Mouse (Mus musculus): ENCODE data around the gene Rsph3a. TPM values are rescaled to one million over a fixed set of nuclear protein-coding genes. Genes with fewer than 3 reads are reported as not detected.

The Rsph3a gene
- polyA plus RNA-seq, 1 experiment from 2014 or later: 73.8 TPM

DNA sequence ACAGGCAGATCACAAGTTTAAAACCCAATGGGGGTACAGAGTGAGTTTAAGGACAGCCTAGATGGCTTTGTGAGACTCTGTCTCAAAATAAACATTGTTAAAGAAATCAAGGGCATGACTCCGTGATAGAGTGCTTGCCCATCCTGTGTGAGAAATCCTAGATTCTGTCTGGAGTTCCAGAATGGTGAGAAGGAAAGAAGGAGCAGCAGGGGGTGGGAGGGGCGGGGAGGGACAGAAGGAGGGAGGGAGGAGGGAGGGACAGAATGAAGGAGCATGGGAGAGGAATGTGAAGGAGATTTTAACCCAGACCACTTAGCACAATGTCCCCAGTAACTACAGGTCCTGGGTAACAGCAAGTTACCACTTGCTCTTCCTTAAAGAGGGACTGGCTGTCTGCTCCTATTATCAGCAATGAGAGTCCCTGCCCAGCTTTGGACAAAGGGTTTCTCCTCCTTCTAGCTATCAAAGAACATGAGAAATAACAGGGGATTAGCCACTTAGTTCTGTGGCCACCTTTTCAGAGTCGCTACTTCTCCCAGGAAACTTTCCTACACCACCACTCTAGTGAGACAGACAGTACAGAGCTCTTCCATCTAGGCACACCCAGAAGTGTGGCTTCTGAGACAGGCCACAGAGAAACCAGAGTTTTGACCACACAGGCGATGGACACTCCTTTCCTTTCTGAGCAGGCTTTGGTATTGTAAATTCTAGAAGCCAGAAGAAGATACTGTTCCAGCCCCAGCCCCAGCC, 39.3 kb upstream of the Rsph3a start:
- no peak overlapping the region for H3K4me2 ChIP-seq (ENCODE audit: low read length)
- H3K27me3 ChIP-seq (replicated peaks; ENCODE audit: control insufficient read depth, insufficient read depth, low read length): no peaks in the 10 kb centered on the region
- H3K4me1 ChIP-seq (ENCODE audit: control insufficient read depth, insufficient read depth, low read length): peaks cover 4% of the 10 kb centered on the region; the same call in 1 of the 2 replicates
- H3K27ac ChIP-seq (ENCODE audit: low read depth, low read length): no peak overlapping the region
- H3K36me3 ChIP-seq (ENCODE audit: control insufficient read depth, insufficient read depth, low read length): no peaks in the 10 kb centered on the region
- no peak for ATAC-seq
- 38% methylated on average over 4 of the region's 4 CpGs for WGBS
- no peak overlapping the region for H3K9ac ChIP-seq (ENCODE audit: low read length)
- H3K9me3 ChIP-seq (replicated peaks; ENCODE audit: control insufficient read depth, low read length): no peaks in the 10 kb centered on the region
- H3K4me3 ChIP-seq (ENCODE audit: low read depth, low read length): no peak overlapping the region
- DNase-seq (ENCODE audit: low spot score): no peak

DNA sequence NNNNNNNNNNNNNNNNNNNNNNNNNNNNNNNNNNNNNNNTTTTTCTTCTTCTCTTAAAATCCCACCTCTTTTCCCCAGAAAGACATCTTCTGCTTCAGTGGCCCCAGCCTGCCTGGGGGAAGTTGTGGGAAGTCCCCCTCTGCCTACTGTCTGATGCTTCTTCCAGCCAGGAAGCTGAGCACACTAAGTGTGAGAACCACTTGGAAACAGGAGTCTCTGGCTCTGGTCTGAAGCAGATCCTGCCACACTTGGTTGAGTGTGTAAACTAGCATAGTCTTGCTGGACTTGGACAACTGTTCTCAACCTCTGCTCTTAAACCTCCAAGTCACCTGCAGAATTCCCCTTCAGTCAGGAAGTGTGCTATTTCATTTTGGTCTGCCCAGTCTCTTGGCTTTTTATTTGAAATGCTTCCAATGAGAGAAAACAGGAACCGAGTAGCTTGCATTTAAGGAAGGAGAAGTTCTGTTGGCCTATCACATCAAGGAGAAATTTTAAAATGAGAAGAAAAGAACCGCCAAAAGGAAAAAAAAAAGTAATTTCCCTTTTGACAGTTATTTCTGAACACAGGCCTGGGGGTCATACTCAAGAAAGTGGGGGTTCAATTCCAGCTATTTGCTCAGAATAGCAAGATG, 30.7 kb upstream of the Rsph3a start:
- H3K9me3 ChIP-seq (replicated peaks; ENCODE audit: control insufficient read depth, low read length): no peaks in the 10 kb centered on the region
- DNase-seq (ENCODE audit: low spot score) (no peak), ATAC-seq (no peak)
- H3K27ac ChIP-seq (ENCODE audit: low read depth, low read length): no peak overlapping the region
- no peak overlapping the region for H3K4me2 ChIP-seq (ENCODE audit: low read length)
- H3K4me3 ChIP-seq (ENCODE audit: low read depth, low read length): no peak overlapping the region
- H3K27me3 ChIP-seq (replicated peaks; ENCODE audit: control insufficient read depth, insufficient read depth, low read length): no peaks in the 10 kb centered on the region
- H3K36me3 ChIP-seq (ENCODE audit: control insufficient read depth, insufficient read depth, low read length): no peaks in the 10 kb centered on the region
- 78% methylated on average over 2 of the region's 2 CpGs for WGBS
- H3K4me1 ChIP-seq (ENCODE audit: control insufficient read depth, insufficient read depth, low read length): no peaks in the 10 kb centered on the region
- H3K9ac ChIP-seq (ENCODE audit: low read length): no peak overlapping the region

DNA sequence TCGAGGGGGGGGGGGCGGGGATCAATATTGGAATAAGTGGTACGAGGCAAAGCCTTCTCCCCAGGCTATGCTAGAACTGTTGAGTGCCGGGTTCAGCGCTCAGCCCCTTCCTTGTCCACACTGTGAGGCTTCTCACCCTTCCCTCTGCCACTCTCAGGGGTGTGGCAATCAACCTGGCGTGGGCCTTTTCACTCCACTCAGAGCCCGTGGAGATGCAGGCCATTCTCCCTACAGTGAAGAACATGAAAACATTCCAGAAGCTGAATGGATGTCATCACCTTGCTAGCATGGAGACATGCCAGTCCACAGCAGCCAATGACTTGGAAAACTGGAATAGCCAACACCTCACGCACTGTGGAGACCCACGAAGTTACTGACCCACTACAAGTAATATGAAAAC, 29.6 kb upstream of the Rsph3a start:
- ATAC-seq (no peak), DNase-seq (ENCODE audit: low spot score) (no peak)
- no peak overlapping the region for H3K9ac ChIP-seq (ENCODE audit: low read length)
- no peaks in the 10 kb centered on the region for H3K9me3 ChIP-seq (replicated peaks; ENCODE audit: control insufficient read depth, low read length)
- no peaks in the 10 kb centered on the region for H3K27me3 ChIP-seq (replicated peaks; ENCODE audit: control insufficient read depth, insufficient read depth, low read length)
- no peaks in the 10 kb centered on the region for H3K4me1 ChIP-seq (ENCODE audit: control insufficient read depth, insufficient read depth, low read length)
- no peak overlapping the region for H3K4me2 ChIP-seq (ENCODE audit: low read length)
- WGBS: 80% methylated on average over 9 of the region's 9 CpGs
- H3K27ac ChIP-seq (ENCODE audit: low read depth, low read length): no peak overlapping the region
- no peak overlapping the region for H3K4me3 ChIP-seq (ENCODE audit: low read depth, low read length)
- H3K36me3 ChIP-seq (ENCODE audit: control insufficient read depth, insufficient read depth, low read length): no peaks in the 10 kb centered on the region

DNA sequence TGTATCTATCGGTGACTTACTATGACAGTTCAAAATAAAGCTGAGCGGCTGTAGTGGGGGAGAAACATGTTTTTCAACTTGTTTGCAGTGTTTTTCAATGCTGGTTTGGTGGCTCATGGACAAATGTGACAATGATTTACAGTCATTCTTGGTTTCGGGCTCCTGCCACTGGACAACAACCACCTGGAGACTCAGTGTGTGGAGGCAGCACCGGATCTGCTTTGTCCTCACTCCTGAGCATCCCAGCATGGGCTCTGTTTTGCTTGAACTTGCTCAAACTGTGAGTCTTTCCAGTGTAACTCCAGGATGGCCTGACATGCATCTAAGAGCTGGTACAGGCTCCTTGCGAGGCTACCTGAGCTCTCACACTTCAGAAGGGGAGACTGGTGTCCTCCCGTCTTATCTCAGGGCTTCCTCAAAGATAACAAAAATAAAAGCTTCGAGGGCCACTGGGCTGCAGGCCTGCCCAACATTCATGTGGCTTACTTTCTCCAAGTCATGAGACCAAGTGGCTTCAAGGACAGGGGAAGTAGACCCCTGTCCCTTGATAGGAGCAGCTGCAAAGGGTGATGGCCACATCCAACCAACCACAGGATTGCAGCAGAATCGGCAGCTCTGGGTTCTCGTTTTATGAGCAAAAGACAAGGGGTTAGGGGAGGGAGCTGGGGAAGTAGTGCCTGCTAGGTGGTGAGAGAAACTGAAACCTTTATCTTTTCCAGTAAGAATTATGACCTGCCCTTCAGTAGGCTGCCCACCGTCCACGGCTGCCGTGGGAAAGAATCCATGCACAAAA, 28.4 kb upstream of the Rsph3a start:
- Histone ChIP-seq H3K4me1 (ENCODE audit: control insufficient read depth, insufficient read depth, low read length) (no peaks in the 10 kb centered on the region), H3K9me3 (replicated peaks; ENCODE audit: control insufficient read depth, low read length) (no peaks in the 10 kb centered on the region), H3K27me3 (replicated peaks; ENCODE audit: control insufficient read depth, insufficient read depth, low read length) (no peaks in the 10 kb centered on the region), H3K4me2 (ENCODE audit: low read length) (no peak overlapping the region), H3K27ac (ENCODE audit: low read depth, low read length) (no peak overlapping the region), H3K36me3 (ENCODE audit: control insufficient read depth, insufficient read depth, low read length) (no peaks in the 10 kb centered on the region), H3K9ac (ENCODE audit: low read length) (no peak overlapping the region), H3K4me3 (ENCODE audit: low read depth, low read length) (no peak overlapping the region)
- WGBS: 82% methylated on average over 12 of the region's 12 CpGs
- ATAC-seq (no peak), DNase-seq (ENCODE audit: low spot score) (no peak)

DNA sequence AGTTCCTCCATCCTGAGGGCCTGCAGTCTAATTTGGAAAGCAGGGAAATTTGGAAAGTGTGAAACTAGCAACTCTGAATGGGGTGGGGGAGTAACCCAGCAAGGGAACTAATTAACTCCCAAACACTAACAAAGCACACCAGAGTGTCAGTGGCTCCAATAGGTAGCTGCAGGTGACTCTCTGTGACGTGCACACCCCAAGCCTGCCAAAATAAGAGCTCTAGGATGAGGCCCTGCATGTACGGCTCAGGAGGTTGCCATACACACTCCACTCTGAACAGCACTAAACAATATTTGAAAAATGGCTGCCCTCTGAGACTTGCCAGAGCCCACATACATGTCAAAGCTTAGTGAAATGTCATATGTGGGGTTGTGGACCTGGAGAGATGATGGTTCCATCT, 27.1 kb upstream of the Rsph3a start:
- H3K27me3 ChIP-seq (replicated peaks; ENCODE audit: control insufficient read depth, insufficient read depth, low read length): no peaks in the 10 kb centered on the region
- no peak overlapping the region for H3K4me3 ChIP-seq (ENCODE audit: low read depth, low read length)
- no peaks in the 10 kb centered on the region for H3K9me3 ChIP-seq (replicated peaks; ENCODE audit: control insufficient read depth, low read length)
- no peaks in the 10 kb centered on the region for H3K36me3 ChIP-seq (ENCODE audit: control insufficient read depth, insufficient read depth, low read length)
- DNase-seq (ENCODE audit: low spot score) (no peak), ATAC-seq (no peak)
- H3K4me1 ChIP-seq (ENCODE audit: control insufficient read depth, insufficient read depth, low read length): no peaks in the 10 kb centered on the region
- no peak overlapping the region for H3K4me2 ChIP-seq (ENCODE audit: low read length)
- no peak overlapping the region for H3K27ac ChIP-seq (ENCODE audit: low read depth, low read length)
- no peak overlapping the region for H3K9ac ChIP-seq (ENCODE audit: low read length)
- WGBS: 58% methylated on average over 2 of the region's 2 CpGs

DNA sequence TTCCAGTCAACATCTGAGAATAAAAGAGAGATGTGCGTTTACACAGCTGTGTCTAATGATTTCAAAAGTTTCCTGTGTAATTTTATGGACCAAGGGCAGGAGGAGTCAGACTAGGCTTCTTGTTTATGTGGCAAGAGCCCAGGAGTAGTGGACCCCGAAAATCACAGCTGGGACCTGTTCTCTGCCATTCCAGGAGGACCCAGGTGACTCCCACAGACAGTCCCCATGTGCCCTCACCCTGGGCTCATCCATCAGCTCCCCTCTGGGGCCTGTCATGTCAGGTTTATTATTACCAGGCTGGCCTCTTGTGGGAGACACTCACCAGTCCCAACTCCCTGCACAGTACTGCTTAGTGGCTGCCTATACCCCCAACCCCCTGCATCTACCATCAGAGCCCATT, 26.2 kb upstream of the Rsph3a start:
- WGBS: 80% methylated on average over 2 of the region's 2 CpGs
- Histone ChIP-seq H3K9ac (ENCODE audit: low read length) (no peak overlapping the region), H3K9me3 (replicated peaks; ENCODE audit: control insufficient read depth, low read length) (no peaks in the 10 kb centered on the region)

DNA sequence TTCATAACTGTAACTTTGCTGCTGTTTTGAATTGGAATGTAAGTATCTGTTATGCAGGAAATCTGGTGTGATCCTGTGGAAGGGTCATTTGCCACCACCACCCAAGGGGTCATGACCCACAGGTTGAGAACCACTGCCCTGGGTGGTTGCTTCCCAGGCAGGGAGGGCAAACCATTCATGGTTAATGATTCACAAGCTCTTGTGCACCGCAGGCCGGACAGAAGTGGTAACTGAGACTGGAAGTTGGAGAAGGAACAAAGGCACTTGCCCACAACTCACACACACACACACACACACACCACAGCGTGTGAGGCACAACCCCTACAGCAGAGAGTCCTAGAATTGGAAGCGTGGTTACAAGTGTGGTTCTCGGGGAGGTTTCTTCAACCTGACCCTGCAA, 22.9 kb upstream of the Rsph3a start:
- WGBS: 87% methylated on average over 5 of the region's 5 CpGs

More for the DNA sequence above, 26.2 kb upstream of the Rsph3a start:
- Histone ChIP-seq H3K4me1 (ENCODE audit: control insufficient read depth, insufficient read depth, low read length) (no peaks in the 10 kb centered on the region), H3K4me2 (ENCODE audit: low read length) (no peak overlapping the region), H3K36me3 (ENCODE audit: control insufficient read depth, insufficient read depth, low read length) (no peaks in the 10 kb centered on the region), H3K27ac (ENCODE audit: low read depth, low read length) (no peak overlapping the region), H3K27me3 (replicated peaks; ENCODE audit: control insufficient read depth, insufficient read depth, low read length) (no peaks in the 10 kb centered on the region), H3K4me3 (ENCODE audit: low read depth, low read length) (no peak overlapping the region)
- DNase-seq (ENCODE audit: low spot score): no peak
- no peak for ATAC-seq

DNA sequence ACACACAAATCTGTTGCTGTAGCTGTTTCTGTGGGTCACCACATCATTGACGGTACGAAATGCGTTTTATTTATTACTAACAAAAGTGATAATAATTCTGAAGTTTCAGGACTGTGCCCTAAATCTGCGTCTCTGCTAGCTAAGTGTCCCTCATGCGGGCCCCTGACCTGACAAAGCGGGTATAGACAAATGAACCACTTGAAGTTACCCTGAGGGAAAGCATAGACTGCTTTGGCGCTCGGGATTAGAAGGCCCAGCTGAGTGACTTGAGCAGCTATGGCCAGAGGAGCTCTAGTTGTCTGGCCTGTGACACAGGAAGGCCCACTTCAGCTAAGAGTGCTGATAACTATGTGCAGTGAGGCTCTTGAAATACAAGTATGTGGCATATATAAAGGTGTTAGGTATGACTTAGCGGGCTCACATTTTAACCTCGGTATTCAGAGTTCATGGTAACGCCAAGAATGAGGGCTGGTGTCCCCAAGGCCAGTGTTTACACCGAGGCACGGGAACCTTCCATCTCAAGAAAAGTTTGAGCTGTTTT, 21.2 kb upstream of the Rsph3a start:
- H3K4me3 ChIP-seq (ENCODE audit: low read depth, low read length): no peak overlapping the region
- no peaks in the 10 kb centered on the region for H3K4me1 ChIP-seq (ENCODE audit: control insufficient read depth, insufficient read depth, low read length)
- H3K9me3 ChIP-seq (replicated peaks; ENCODE audit: control insufficient read depth, low read length): no peaks in the 10 kb centered on the region
- H3K9ac ChIP-seq (ENCODE audit: low read length): no peak overlapping the region
- 89% methylated on average over 13 of the region's 13 CpGs for WGBS
- no peaks in the 10 kb centered on the region for H3K36me3 ChIP-seq (ENCODE audit: control insufficient read depth, insufficient read depth, low read length)
- no peak for DNase-seq (ENCODE audit: low spot score)
- no peak overlapping the region for H3K4me2 ChIP-seq (ENCODE audit: low read length)
- no peak for ATAC-seq
- no peaks in the 10 kb centered on the region for H3K27me3 ChIP-seq (replicated peaks; ENCODE audit: control insufficient read depth, insufficient read depth, low read length)
- no peak overlapping the region for H3K27ac ChIP-seq (ENCODE audit: low read depth, low read length)

More for the DNA sequence above, 22.9 kb upstream of the Rsph3a start:
- no peaks in the 10 kb centered on the region for H3K36me3 ChIP-seq (ENCODE audit: control insufficient read depth, insufficient read depth, low read length)
- ATAC-seq: no peak
- no peaks in the 10 kb centered on the region for H3K9me3 ChIP-seq (replicated peaks; ENCODE audit: control insufficient read depth, low read length)
- H3K4me2 ChIP-seq (ENCODE audit: low read length): no peak overlapping the region
- H3K9ac ChIP-seq (ENCODE audit: low read length): no peak overlapping the region
- no peaks in the 10 kb centered on the region for H3K27me3 ChIP-seq (replicated peaks; ENCODE audit: control insufficient read depth, insufficient read depth, low read length)
- H3K27ac ChIP-seq (ENCODE audit: low read depth, low read length): no peak overlapping the region
- no peak for DNase-seq (ENCODE audit: low spot score)
- no peak overlapping the region for H3K4me3 ChIP-seq (ENCODE audit: low read depth, low read length)
- H3K4me1 ChIP-seq (ENCODE audit: control insufficient read depth, insufficient read depth, low read length): no peaks in the 10 kb centered on the region

Data from forebrain, embryonic 14.5 days (tissue).